Mouse (Mus musculus) limb, embryonic 15.5 days (tissue): ENCODE measurements around the gene Fam193b. TPM values are rescaled to one million over a fixed set of nuclear protein-coding genes. Genes with fewer than 3 reads are reported as not detected.

Experiments
- ATAC-seq: fragments of 200-750 bp; cut with Nextera tagmentation; 2 replicates; pipeline ENCODE4 v1.8.0; 2017; ENCODE audit warnings: low read depth, moderate TSS enrichment; ENCODE audit not compliant: insufficient number of reproducible peaks, low FRiP score, low TSS enrichment
- H3K27ac ChIP-seq: fragments of 300-500 bp; sonication (generic); 2 replicates; pipeline ENCODE4 v1.5.1; 2015; ENCODE audit warnings: moderate library complexity, mild to moderate bottlenecking, inconsistent platforms
- H3K27me3 ChIP-seq: fragments of 300-500 bp; sonication (generic); 2 replicates; pipeline ENCODE4 v1.6.1; 2015; ENCODE audit warnings: inconsistent platforms
- H3K36me3 ChIP-seq: fragments of 300-500 bp; sonication (generic); 2 replicates; pipeline ENCODE4 v1.6.1; 2015; ENCODE audit warnings: inconsistent platforms
- H3K4me1 ChIP-seq: fragments of 300-500 bp; sonication (generic); 2 replicates; pipeline ENCODE4 v1.6.1; 2015; ENCODE audit warnings: inconsistent platforms
- H3K4me2 ChIP-seq: fragments of 300-500 bp; sonication (generic); 2 replicates; pipeline ENCODE4 v1.6.1; 2015; ENCODE audit warnings: mild to moderate bottlenecking, inconsistent platforms
- H3K4me3 ChIP-seq: fragments of 300-500 bp; sonication (generic); 2 replicates; pipeline ENCODE4 v1.5.1; 2015; ENCODE audit warnings: mild to moderate bottlenecking, inconsistent platforms
- H3K9ac ChIP-seq: fragments of 300-500 bp; sonication (generic); 2 replicates; pipeline ENCODE4 v1.6.1; 2015; ENCODE audit warnings: inconsistent platforms
- H3K9me3 ChIP-seq: fragments of 300-500 bp; sonication (generic); 2 replicates; pipeline ENCODE4 v1.6.1; 2016; ENCODE audit warnings: inconsistent platforms
- WGBS: fragments of 180-500 bp; shearing (Covaris S2); methylation state at CpG from one replicate; pipeline ENCODE4 v1.1.7; 2015; 5-methylcytosine and 5-hydroxymethylcytosine counted together
- polyA plus RNA-seq: library from polyadenylated mRNA; unstranded; fragments of >200 nt; fragmentation: Nextera tagmentation; extraction: Ambion mirVana; gene quantifications from 2 replicates; pipeline ENCODE4 v1.2.1, GENCODE M21; 2015

The Fam193b gene
- polyA plus RNA-seq: 34.8 and 35.4 TPM in 2 replicates

- H3K4me1 ChIP-seq: peaks cover 18% of the 10 kb centered on the region
- peak within 1 kb of the TSS; percentile 94 for H3K27ac ChIP-seq
- no peaks in the 10 kb centered on the region for H3K9me3 ChIP-seq
- peak within 1 kb of the TSS; percentile 98 for H3K9ac ChIP-seq
- H3K4me3 ChIP-seq: peak within 1 kb of the TSS; percentile 92
- WGBS: 3% methylated on average over 41 of the region's 47 CpGs
- H3K4me2 ChIP-seq: peak within 1 kb of the TSS; percentile 86
- H3K27me3 ChIP-seq: no peaks in the 10 kb centered on the region
- ATAC-seq: peak; percentile 88
- H3K36me3 ChIP-seq: 0 out of 2 replicates have a peak, but pooled peaks cover 13% of the 10 kb centered on the region
These were observed at the start of gene Fam193b for GRCm38 (mm10) chr13:55571027-55571751. TSS of gene Fam193b (minus strand) at chr13:55571120.

GRCm38 (mm10) chr13:55620275-55620674 is 49.4 kb upstream of the Fam193b start:
- no peak for ATAC-seq
- WGBS: 74% methylated on average over 2 of the region's 2 CpGs

GRCm38 (mm10) chr13:55619328-55619727 is 48.4 kb upstream of the Fam193b start:
- H3K27me3 ChIP-seq: no peaks in the 10 kb centered on the region
- peaks cover 13% of the 10 kb centered on the region for H3K4me1 ChIP-seq
- H3K36me3 ChIP-seq: no peaks in the 10 kb centered on the region; the same call in 1 of the 2 replicates
- H3K9ac ChIP-seq: no peak overlapping the region
- H3K4me2 ChIP-seq: no peak overlapping the region
- 90% methylated on average over 4 of the region's 4 CpGs for WGBS
- no peaks in the 10 kb centered on the region for H3K9me3 ChIP-seq
- no peak overlapping the region for H3K27ac ChIP-seq
- no peak for ATAC-seq
- H3K4me3 ChIP-seq: no peak overlapping the region

More at GRCm38 (mm10) chr13:55620275-55620674, 49.4 kb upstream of the Fam193b start:
- Histone ChIP-seq H3K4me3 (no peak overlapping the region), H3K36me3 (peaks cover 5% of the 10 kb centered on the region; the same call in 1 of the 2 replicates), H3K4me1 (peaks cover 18% of the 10 kb centered on the region), H3K9ac (no peak overlapping the region), H3K4me2 (no peak overlapping the region), H3K27me3 (no peaks in the 10 kb centered on the region), H3K27ac (no peak overlapping the region), H3K9me3 (no peaks in the 10 kb centered on the region)

GRCm38 (mm10) chr13:55613471-55613870 is 42.6 kb upstream of the Fam193b start:
- no peak overlapping the region for H3K9ac ChIP-seq
- H3K27me3 ChIP-seq: no peaks in the 10 kb centered on the region
- H3K4me1 ChIP-seq: no peaks in the 10 kb centered on the region
- no peaks in the 10 kb centered on the region for H3K9me3 ChIP-seq
- H3K36me3 ChIP-seq: peaks cover 27% of the 10 kb centered on the region
- no peak for ATAC-seq
- H3K4me2 ChIP-seq: no peak overlapping the region
- H3K4me3 ChIP-seq: no peak overlapping the region
- WGBS: 48% methylated on average over 5 of the region's 5 CpGs
- no peak overlapping the region for H3K27ac ChIP-seq

GRCm38 (mm10) chr13:55611996-55612395 is 41.1 kb upstream of the Fam193b start:
- no peak overlapping the region for H3K4me2 ChIP-seq
- ATAC-seq: no peak
- no peaks in the 10 kb centered on the region for H3K9me3 ChIP-seq
- H3K4me3 ChIP-seq: no peak overlapping the region
- no peaks in the 10 kb centered on the region for H3K4me1 ChIP-seq
- H3K27ac ChIP-seq: no peak overlapping the region
- peaks cover 41% of the 10 kb centered on the region for H3K36me3 ChIP-seq
- H3K27me3 ChIP-seq: no peaks in the 10 kb centered on the region
- H3K9ac ChIP-seq: no peak overlapping the region
- 36% methylated on average over 7 of the region's 7 CpGs for WGBS

- Histone ChIP-seq H3K4me1 (no peaks in the 10 kb centered on the region), H3K36me3 (peaks cover 72% of the 10 kb centered on the region), H3K27ac (no peak overlapping the region), H3K27me3 (no peaks in the 10 kb centered on the region), H3K9me3 (no peaks in the 10 kb centered on the region), H3K4me2 (no peak overlapping the region), H3K9ac (no peak overlapping the region), H3K4me3 (no peak overlapping the region)
- no peak for ATAC-seq
- 95% methylated on average over 2 of the region's 2 CpGs for WGBS
These were observed 36.7 kb upstream of the Fam193b start for GRCm38 (mm10) chr13:55607624-55608006.

GRCm38 (mm10) chr13:55606899-55607623 is 36.1 kb upstream of the Fam193b start:
- Histone ChIP-seq H3K27me3 (no peaks in the 10 kb centered on the region), H3K36me3 (peaks cover 77% of the 10 kb centered on the region), H3K4me2 (no peak overlapping the region), H3K9me3 (no peaks in the 10 kb centered on the region), H3K27ac (no peak overlapping the region), H3K9ac (no peak overlapping the region), H3K4me3 (no peak overlapping the region), H3K4me1 (peaks cover 4% of the 10 kb centered on the region; the same call in 1 of the 2 replicates)
- 77% methylated on average over 10 of the region's 10 CpGs for WGBS
- no peak for ATAC-seq

- H3K27ac ChIP-seq: no peak overlapping the region
- H3K27me3 ChIP-seq: no peaks in the 10 kb centered on the region
- H3K4me2 ChIP-seq: no peak overlapping the region
- peaks cover 62% of the 10 kb centered on the region for H3K36me3 ChIP-seq
- no peak overlapping the region for H3K9ac ChIP-seq
- H3K9me3 ChIP-seq: no peaks in the 10 kb centered on the region
- no peak overlapping the region for H3K4me3 ChIP-seq
- no peak for ATAC-seq
- H3K4me1 ChIP-seq: peaks cover 12% of the 10 kb centered on the region
- WGBS: 86% methylated on average over 3 of the region's 3 CpGs
These were observed 33.7 kb upstream of the Fam193b start for GRCm38 (mm10) chr13:55604606-55605005.

GRCm38 (mm10) chr13:55601611-55602010 is 30.7 kb upstream of the Fam193b start:
- H3K4me3 ChIP-seq: no peak overlapping the region
- H3K9me3 ChIP-seq: no peaks in the 10 kb centered on the region
- H3K9ac ChIP-seq: no peak overlapping the region
- H3K4me1 ChIP-seq: peaks cover 16% of the 10 kb centered on the region
- ATAC-seq: no peak
- H3K36me3 ChIP-seq: peaks cover 50% of the 10 kb centered on the region
- 9% methylated on average over 3 of the region's 3 CpGs for WGBS
- H3K4me2 ChIP-seq: no peak overlapping the region
- no peak overlapping the region for H3K27ac ChIP-seq
- H3K27me3 ChIP-seq: no peaks in the 10 kb centered on the region

- no peak for ATAC-seq
- WGBS: 21% methylated on average over 9 of the region's 9 CpGs
- no peak overlapping the region for H3K27ac ChIP-seq
These were observed 29.7 kb upstream of the Fam193b start for GRCm38 (mm10) chr13:55600657-55601056.

GRCm38 (mm10) chr13:55599566-55600540 is 28.9 kb upstream of the Fam193b start, which contains the start of gene B4galt7:
TSS of gene B4galt7 (plus strand) at chr13:55599896.
- Histone ChIP-seq H3K9ac (peak within 1 kb of the TSS; percentile 67), H3K4me2 (peak within 1 kb of the TSS; percentile 63), H3K36me3 (peaks cover 53% of the 10 kb centered on the region), H3K9me3 (no peaks in the 10 kb centered on the region), H3K4me1 (peaks cover 16% of the 10 kb centered on the region), H3K27me3 (no peaks in the 10 kb centered on the region), H3K27ac (peak within 1 kb of the TSS; percentile 50; the same call in 1 of the 2 replicates), H3K4me3 (peak within 1 kb of the TSS; percentile 75)
- WGBS: 8% methylated on average over 51 of the region's 51 CpGs
- ATAC-seq: peak; percentile 82

More at GRCm38 (mm10) chr13:55600657-55601056, 29.7 kb upstream of the Fam193b start:
- peak overlapping the region; percentile 75 for H3K4me3 ChIP-seq
- no peaks in the 10 kb centered on the region for H3K9me3 ChIP-seq
- H3K9ac ChIP-seq: peak overlapping the region; percentile 67
- peaks cover 51% of the 10 kb centered on the region for H3K36me3 ChIP-seq
- peaks cover 16% of the 10 kb centered on the region for H3K4me1 ChIP-seq
- peak overlapping the region; percentile 63 for H3K4me2 ChIP-seq
- H3K27me3 ChIP-seq: no peaks in the 10 kb centered on the region
